Mouse (Mus musculus) liver, embryonic 14.5 days (tissue): ENCODE data around the gene Cd163. TPM values are rescaled to one million over a fixed set of nuclear protein-coding genes. Genes with fewer than 3 reads are reported as not detected.
A peak's percentile ranks its signal among the peaks of the same experiment; 100 is the strongest.

ENCODE experiments used
- ATAC-seq: fragments of 200-750 bp; cut with Nextera tagmentation; 2 replicates; pipeline ENCODE4 v1.8.0; 2017; ENCODE audit warnings: moderate number of reproducible peaks, mild to moderate bottlenecking, moderate library complexity; ENCODE audit not compliant: insufficient read depth
- DNase-seq, 3 experiments: peaks; one replicate each; pipeline ENCODE4 v3.0.0-alpha.2; 2012 to 2013; ENCODE audit warnings: low read depth in 3 of 3, low spot score in 3 of 3
- H3K27ac ChIP-seq: fragments of 300-500 bp; sonication (generic); 2 replicates; pipeline ENCODE4 v1.5.1; 2014; ENCODE audit warnings: moderate library complexity, mild to moderate bottlenecking, control low read depth, inconsistent platforms
- H3K27me3 ChIP-seq: fragments of 300-500 bp; sonication (generic); 2 replicates; pipeline ENCODE4 v1.6.1; 2014; ENCODE audit warnings: mild to moderate bottlenecking, low read length, moderate library complexity; ENCODE audit not compliant: control insufficient read depth, insufficient read depth
- H3K36me3 ChIP-seq: fragments of 300-500 bp; sonication (generic); replicated peaks from 2 replicates; pipeline ENCODE4 v1.6.1; 2014; ENCODE audit warnings: low read depth; ENCODE audit not compliant: control insufficient read depth, insufficient read depth
- H3K4me1 ChIP-seq, 2 experiments: fragments of 200-500 bp in 1 of 2; fragments of 300-500 bp in 1 of 2; sonication (generic) in 1 of 2; replicated peaks; 2 replicates each; pipeline ENCODE4 v1.6.1; 2012 to 2014; ENCODE audit warnings: antibody characterized with exemption in 1 of 2, inconsistent platforms in 1 of 2, low read length in 1 of 2; ENCODE audit not compliant: control insufficient read depth in 2 of 2, insufficient read depth in 2 of 2
- H3K4me2 ChIP-seq: fragments of 300-500 bp; sonication (generic); 2 replicates; pipeline ENCODE4 v1.6.1; 2014; ENCODE audit warnings: low read depth, mild to moderate bottlenecking, control low read depth, moderate library complexity
- H3K4me3 ChIP-seq, 2 experiments: fragments of 200-500 bp in 1 of 2; fragments of 300-500 bp in 1 of 2; sonication (generic) in 1 of 2; 2 replicates each; pipeline ENCODE4 v1.5.1; 2012 to 2014; ENCODE audit warnings: low read depth in 2 of 2, low read length in 2 of 2, mild to moderate bottlenecking in 2 of 2, control low read depth in 1 of 2, inconsistent platforms in 1 of 2, moderate library complexity in 1 of 2; ENCODE audit not compliant: insufficient read depth in 1 of 2
- H3K9ac ChIP-seq: fragments of 300-500 bp; sonication (generic); replicated peaks from 2 replicates; pipeline ENCODE4 v1.6.1; 2014; ENCODE audit warnings: mild to moderate bottlenecking, control low read depth, moderate library complexity
- H3K9me3 ChIP-seq: fragments of 300-500 bp; sonication (generic); 2 replicates; pipeline ENCODE4 v1.6.1; 2016; ENCODE audit warnings: low read length, mixed read lengths; ENCODE audit not compliant: control insufficient read depth
- CTCF ChIP-seq: IDR thresholded peaks from 2 replicates; pipeline ENCODE4 v1.5.1; 2016; ENCODE audit warnings: antibody characterized with exemption, low read depth, control low read depth
- EP300 ChIP-seq: IDR thresholded peaks from 2 replicates; pipeline ENCODE4 v1.6.1; 2016; ENCODE audit warnings: antibody characterized with exemption, low read depth
- WGBS: fragments of 180-500 bp; shearing (Covaris S2); extraction: QIAGEN DNeasy Blood & Tissue Kit; methylation state at CpG from one replicate; pipeline ENCODE4 v1.1.7; 2014; ENCODE audit not compliant: insufficient replicate concordance; 5-methylcytosine and 5-hydroxymethylcytosine counted together
- polyA plus RNA-seq, 2 experiments: library from polyadenylated mRNA; depleted of rRNA in 1 of 2; stranded (reverse) in 1 of 2; unstranded in 1 of 2; fragments of >200 nt; fragmentation: Nextera tagmentation in 1 of 2; extraction: Ambion mirVana in 1 of 2; gene quantifications; 2 replicates each; pipeline versions ENCODE4 v1.2.1 to v1.2.3; 2012 to 2014

The Cd163 gene
- 0.02 and 0.03 TPM in 2 replicates for polyA plus RNA-seq (2012; rRNA removed)
- 0.04 and 0.06 TPM in 2 replicates for polyA plus RNA-seq (2014; fragmentation: Nextera tagmentation; extraction: Ambion mirVana)

DNA sequence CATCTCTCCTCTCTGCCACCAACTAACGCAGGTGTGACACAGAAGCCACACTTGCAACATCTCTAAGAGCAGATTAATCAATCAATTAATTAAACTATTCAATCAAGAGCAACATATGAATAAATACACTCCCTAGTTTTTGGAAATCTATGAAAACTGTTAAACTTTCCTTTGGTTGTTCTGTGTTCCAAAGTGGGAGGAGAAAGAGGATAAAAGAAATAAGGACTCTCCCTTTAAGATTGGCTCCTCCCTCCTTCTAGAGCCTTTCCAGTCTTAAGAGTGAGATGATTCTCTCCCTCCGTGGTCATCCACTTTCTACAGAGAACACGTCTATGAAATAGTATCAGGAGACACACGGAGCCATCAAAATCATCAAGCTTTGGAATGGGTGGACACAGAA is at the start of gene Cd163:
TSS of gene Cd163 (plus strand) at position 301 of the 400 bp plus-strand sequence.
- H3K36me3 ChIP-seq, result no peaks in the 10 kb centered on the region
- H3K27me3 ChIP-seq, result no peaks in the 10 kb centered on the region
- H3K4me3 ChIP-seq, result no peak within 1 kb of the TSS
- no peak within 1 kb of the TSS for H3K27ac ChIP-seq
- no peaks in the 10 kb centered on the region for H3K4me1 ChIP-seq
- ATAC-seq (no peak), DNase-seq (no peak)
- no peak for TF ChIP-seq EP300
- no peak for TF ChIP-seq CTCF
- no peak within 1 kb of the TSS for H3K9ac ChIP-seq
- H3K4me2 ChIP-seq, result no peak within 1 kb of the TSS
- H3K9me3 ChIP-seq, result no peaks in the 10 kb centered on the region
- 58% methylated on average over 4 of the region's 4 CpGs for WGBS

DNA sequence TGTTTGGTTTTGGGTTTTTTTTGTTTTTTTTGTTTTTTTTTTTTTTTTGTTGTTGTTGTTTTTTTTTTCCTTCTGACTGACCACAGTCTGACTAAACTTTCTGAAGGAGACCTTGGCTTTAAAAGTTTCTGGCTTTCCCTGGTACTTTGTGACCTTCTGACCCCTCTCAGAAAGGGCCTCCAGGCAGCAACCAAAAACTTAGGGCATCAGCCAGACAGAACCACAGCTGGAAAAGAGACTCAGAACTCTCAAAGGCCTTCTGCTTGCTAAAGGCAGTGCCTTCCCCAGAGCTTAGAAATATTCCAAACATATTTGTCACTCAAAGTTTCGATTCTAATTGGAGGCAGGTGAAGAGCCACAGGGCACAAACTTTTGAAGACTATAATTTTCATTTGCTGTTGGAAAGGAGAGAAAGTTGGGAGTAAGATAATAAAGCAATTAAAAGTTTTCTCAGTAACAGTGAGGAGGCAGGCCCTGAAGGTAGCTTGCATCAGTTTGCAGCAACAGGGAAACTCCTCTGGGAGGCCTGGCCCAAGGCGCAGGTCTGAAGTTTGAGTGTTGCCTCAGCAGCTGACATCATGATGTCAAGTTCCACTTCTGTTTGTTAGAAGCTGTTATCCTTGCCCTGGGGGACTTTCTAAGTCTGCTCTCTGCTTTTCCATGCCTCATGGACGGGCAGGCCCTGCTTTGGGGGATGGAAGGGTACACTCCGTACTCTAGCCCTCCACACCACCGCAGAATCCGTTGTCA is 48.6 kb upstream of the Cd163 start:
- TF ChIP-seq EP300 (no peak), CTCF (no peak)
- H3K4me2 ChIP-seq, result no peak overlapping the region
- H3K9ac ChIP-seq, result no peak overlapping the region
- no peaks in the 10 kb centered on the region for H3K9me3 ChIP-seq
- ATAC-seq (no peak), DNase-seq (no peak)
- 69% methylated on average over 6 of the region's 6 CpGs for WGBS
- no peaks in the 10 kb centered on the region for H3K4me1 ChIP-seq
- no peak overlapping the region for H3K27ac ChIP-seq
- H3K27me3 ChIP-seq, result no peaks in the 10 kb centered on the region
- H3K36me3 ChIP-seq, result no peaks in the 10 kb centered on the region
- H3K4me3 ChIP-seq, result no peak overlapping the region

GRCm38 (mm10) chr6:124260198-124260931 is 44.1 kb upstream of the Cd163 start:
- Histone ChIP-seq H3K9ac (no peak overlapping the region), H3K27ac (no peak overlapping the region), H3K27me3 (no peaks in the 10 kb centered on the region), H3K9me3 (no peaks in the 10 kb centered on the region), H3K4me1 (no peaks in the 10 kb centered on the region), H3K4me3 (no peak overlapping the region), H3K4me2 (no peak overlapping the region), H3K36me3 (no peaks in the 10 kb centered on the region)
- ATAC-seq (peak; percentile 37; the same call in 1 of the 2 replicates), DNase-seq (peak; percentile 7 to 27 (median 26))
- no peak for TF ChIP-seq EP300
- TF ChIP-seq CTCF, result peak; percentile 76
- 17% methylated on average over 10 of the region's 14 CpGs for WGBS

DNA sequence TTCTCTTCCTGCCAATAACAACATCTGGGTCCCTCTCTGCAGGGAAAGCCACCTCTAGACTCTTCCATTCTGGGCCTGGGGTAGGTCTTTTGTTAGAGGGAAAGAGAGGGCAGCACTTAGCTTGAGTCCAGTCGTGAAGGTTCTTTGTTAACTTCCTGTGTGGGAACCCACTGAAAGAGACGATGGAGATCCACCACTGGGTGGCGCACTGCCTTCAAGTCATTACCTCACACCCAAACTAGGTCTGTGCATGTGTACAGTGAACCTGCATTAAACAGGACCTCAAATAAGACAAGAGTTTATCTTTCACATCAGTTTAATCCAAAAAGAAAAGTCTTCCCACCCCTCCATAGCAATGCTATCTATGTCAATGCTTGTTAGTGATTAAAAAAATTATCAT is 41.8 kb upstream of the Cd163 start:
- ATAC-seq (peak; percentile 45; the same call in 1 of the 2 replicates), DNase-seq (peak; percentile 27 to 30 (median 28))
- Histone ChIP-seq H3K4me1 (no peaks in the 10 kb centered on the region), H3K27me3 (no peaks in the 10 kb centered on the region), H3K4me3 (no peak overlapping the region), H3K9me3 (no peaks in the 10 kb centered on the region), H3K36me3 (no peaks in the 10 kb centered on the region), H3K27ac (no peak overlapping the region), H3K4me2 (no peak overlapping the region), H3K9ac (no peak overlapping the region)
- TF ChIP-seq EP300, result no peak
- TF ChIP-seq CTCF, result peak; percentile 78
- 1% methylated on average over 3 of the region's 3 CpGs for WGBS

DNA sequence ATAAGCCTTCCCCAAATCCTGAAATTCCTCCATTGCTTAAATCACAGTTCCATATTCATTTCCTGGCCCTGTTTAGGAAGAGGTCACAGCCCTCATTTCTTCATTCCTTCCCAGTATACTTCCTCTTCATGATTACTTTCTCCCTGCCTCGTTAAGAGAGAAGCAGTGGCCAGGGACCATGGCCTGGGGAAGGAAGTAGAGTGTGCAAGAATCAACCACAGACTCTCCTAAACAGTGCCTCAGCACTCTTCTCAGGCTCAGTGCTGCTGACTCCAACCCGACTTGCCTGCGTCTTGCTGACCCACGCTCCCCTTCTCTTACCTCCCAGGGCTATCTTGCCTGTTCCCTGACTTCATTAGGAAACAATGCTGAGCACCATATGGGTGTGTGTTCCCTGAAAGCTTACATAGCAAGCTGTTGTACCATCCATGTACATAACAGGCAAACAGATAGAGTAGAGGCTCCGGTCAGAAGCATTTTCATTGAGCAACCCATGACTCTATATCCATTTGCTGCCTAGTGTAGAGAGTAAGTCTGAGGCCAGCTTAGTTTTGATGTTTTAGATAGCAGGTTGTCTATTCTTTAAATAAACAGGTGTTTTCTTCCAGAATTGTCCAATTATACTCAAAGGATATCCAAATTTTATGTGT is 31.1 kb upstream of the Cd163 start:
- Histone ChIP-seq H3K9ac (no peak overlapping the region), H3K4me1 (no peaks in the 10 kb centered on the region), H3K27me3 (no peaks in the 10 kb centered on the region), H3K9me3 (no peaks in the 10 kb centered on the region), H3K4me3 (no peak overlapping the region), H3K4me2 (no peak overlapping the region), H3K36me3 (no peaks in the 10 kb centered on the region), H3K27ac (no peak overlapping the region)
- DNase-seq, result peak in 2 of 3 experiments; percentile 3 to 10
- TF ChIP-seq CTCF (no peak), EP300 (no peak)
- 0 out of 2 replicates have a peak, but pooled peaks have one; percentile 45 for ATAC-seq
- WGBS, result 20% methylated on average over 5 of the region's 5 CpGs
